Mouse (Mus musculus) liver, embryonic 14.5 days (tissue): ENCODE data around the gene Wwp2. TPM values are rescaled to one million over a fixed set of nuclear protein-coding genes. Genes with fewer than 3 reads are reported as not detected.
A peak's percentile ranks its signal among the peaks of the same experiment; 100 is the strongest.

ENCODE experiments used
- ATAC-seq: fragments of 200-750 bp; cut with Nextera tagmentation; 2 replicates; pipeline ENCODE4 v1.8.0; 2017; ENCODE audit warnings: moderate number of reproducible peaks, mild to moderate bottlenecking, moderate library complexity; ENCODE audit not compliant: insufficient read depth
- DNase-seq, 3 experiments: peaks; one replicate each; pipeline ENCODE4 v3.0.0-alpha.2; 2012 to 2013; ENCODE audit warnings: low read depth in 3 of 3, low spot score in 3 of 3
- H3K27ac ChIP-seq: fragments of 300-500 bp; sonication (generic); 2 replicates; pipeline ENCODE4 v1.5.1; 2014; ENCODE audit warnings: moderate library complexity, mild to moderate bottlenecking, control low read depth, inconsistent platforms
- H3K27me3 ChIP-seq: fragments of 300-500 bp; sonication (generic); 2 replicates; pipeline ENCODE4 v1.6.1; 2014; ENCODE audit warnings: mild to moderate bottlenecking, low read length, moderate library complexity; ENCODE audit not compliant: control insufficient read depth, insufficient read depth
- H3K36me3 ChIP-seq: fragments of 300-500 bp; sonication (generic); replicated peaks from 2 replicates; pipeline ENCODE4 v1.6.1; 2014; ENCODE audit warnings: low read depth; ENCODE audit not compliant: control insufficient read depth, insufficient read depth
- H3K4me1 ChIP-seq, 2 experiments: fragments of 200-500 bp in 1 of 2; fragments of 300-500 bp in 1 of 2; sonication (generic) in 1 of 2; replicated peaks; 2 replicates each; pipeline ENCODE4 v1.6.1; 2012 to 2014; ENCODE audit warnings: antibody characterized with exemption in 1 of 2, inconsistent platforms in 1 of 2, low read length in 1 of 2; ENCODE audit not compliant: control insufficient read depth in 2 of 2, insufficient read depth in 2 of 2
- H3K4me2 ChIP-seq: fragments of 300-500 bp; sonication (generic); 2 replicates; pipeline ENCODE4 v1.6.1; 2014; ENCODE audit warnings: low read depth, mild to moderate bottlenecking, control low read depth, moderate library complexity
- H3K4me3 ChIP-seq, 2 experiments: fragments of 200-500 bp in 1 of 2; fragments of 300-500 bp in 1 of 2; sonication (generic) in 1 of 2; 2 replicates each; pipeline ENCODE4 v1.5.1; 2012 to 2014; ENCODE audit warnings: low read depth in 2 of 2, low read length in 2 of 2, mild to moderate bottlenecking in 2 of 2, control low read depth in 1 of 2, inconsistent platforms in 1 of 2, moderate library complexity in 1 of 2; ENCODE audit not compliant: insufficient read depth in 1 of 2
- H3K9ac ChIP-seq: fragments of 300-500 bp; sonication (generic); replicated peaks from 2 replicates; pipeline ENCODE4 v1.6.1; 2014; ENCODE audit warnings: mild to moderate bottlenecking, control low read depth, moderate library complexity
- H3K9me3 ChIP-seq: fragments of 300-500 bp; sonication (generic); 2 replicates; pipeline ENCODE4 v1.6.1; 2016; ENCODE audit warnings: low read length, mixed read lengths; ENCODE audit not compliant: control insufficient read depth
- CTCF ChIP-seq: IDR thresholded peaks from 2 replicates; pipeline ENCODE4 v1.5.1; 2016; ENCODE audit warnings: antibody characterized with exemption, low read depth, control low read depth
- EP300 ChIP-seq: IDR thresholded peaks from 2 replicates; pipeline ENCODE4 v1.6.1; 2016; ENCODE audit warnings: antibody characterized with exemption, low read depth
- WGBS: fragments of 180-500 bp; shearing (Covaris S2); extraction: QIAGEN DNeasy Blood & Tissue Kit; methylation state at CpG from one replicate; pipeline ENCODE4 v1.1.7; 2014; ENCODE audit not compliant: insufficient replicate concordance; 5-methylcytosine and 5-hydroxymethylcytosine counted together
- polyA plus RNA-seq, 2 experiments: library from polyadenylated mRNA; depleted of rRNA in 1 of 2; stranded (reverse) in 1 of 2; unstranded in 1 of 2; fragments of >200 nt; fragmentation: Nextera tagmentation in 1 of 2; extraction: Ambion mirVana in 1 of 2; gene quantifications; 2 replicates each; pipeline versions ENCODE4 v1.2.1 to v1.2.3; 2012 to 2014

Wwp2 gene
- polyA plus RNA-seq, 2 experiments, result 14.7 to 28.0 TPM

DNA sequence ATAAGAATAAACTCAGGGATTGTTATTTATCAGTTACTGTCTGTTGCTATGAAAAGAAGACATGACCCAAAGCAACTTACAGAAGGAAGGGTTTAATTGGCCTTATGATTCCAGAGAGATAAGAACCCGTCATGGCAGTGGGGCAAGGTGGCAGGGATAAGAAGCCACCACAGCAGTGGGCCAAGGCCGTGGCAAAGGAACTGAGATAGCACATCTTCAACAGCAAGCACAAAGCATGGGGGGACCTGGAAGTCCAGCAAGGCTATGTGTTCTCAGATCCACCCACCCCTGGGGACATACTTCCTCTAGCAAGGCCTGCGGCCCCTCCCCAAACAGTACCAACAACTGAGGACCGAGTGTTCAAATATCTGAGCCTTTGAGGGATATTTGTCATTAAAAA lies 141.5 kb downstream of the Wwp2 start:
- DNase-seq, result peak; percentile 65 to 69 (median 68)
- H3K4me2 ChIP-seq, result no peak overlapping the region
- 14% methylated on average over 4 of the region's 4 CpGs for WGBS

DNA sequence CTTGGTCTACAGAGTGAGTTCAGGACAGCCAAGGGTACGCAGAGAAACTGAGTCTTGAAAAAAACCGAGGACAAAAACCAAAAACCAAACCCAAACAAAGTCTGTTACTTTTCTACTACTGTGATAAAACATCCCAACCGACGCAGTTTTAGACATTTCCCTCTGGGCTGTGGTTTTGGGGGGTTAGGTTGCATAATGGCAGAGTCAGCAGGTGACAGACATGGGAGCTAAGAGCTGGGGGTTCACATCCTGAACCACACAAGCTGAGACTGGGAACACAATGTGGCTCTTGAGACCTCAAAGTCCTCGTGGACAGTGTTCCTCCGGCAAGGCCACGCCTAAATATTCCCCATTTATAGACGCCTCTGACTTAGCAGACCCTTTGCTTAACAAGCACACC lies 142.0 kb downstream of the Wwp2 start:
- no peak for DNase-seq
- peaks cover 40% of the 10 kb centered on the region for H3K36me3 ChIP-seq
- no peaks in the 10 kb centered on the region for H3K9me3 ChIP-seq
- peaks cover 7 to 18% of the 10 kb centered on the region in 2 experiments; a peak in 3 of 4 replicates for H3K4me1 ChIP-seq
- no peak overlapping the region for H3K4me2 ChIP-seq
- no peak for ATAC-seq
- peak overlapping the region; percentile 50 for H3K27ac ChIP-seq
- no peak for TF ChIP-seq EP300
- TF ChIP-seq CTCF, result no peak
- no peak overlapping the region for H3K9ac ChIP-seq
- H3K4me3 ChIP-seq, result no peak overlapping the region
- H3K27me3 ChIP-seq, result no peaks in the 10 kb centered on the region
- WGBS, result 29% methylated on average over 8 of the region's 8 CpGs

More for the DNA sequence above, 141.5 kb downstream of the Wwp2 start:
- Histone ChIP-seq H3K27me3 (no peaks in the 10 kb centered on the region), H3K4me1 (peaks cover 7 to 18% of the 10 kb centered on the region in 2 experiments; a peak in 3 of 4 replicates), H3K9ac (no peak overlapping the region), H3K27ac (peak overlapping the region; percentile 50), H3K9me3 (no peaks in the 10 kb centered on the region), H3K36me3 (peaks cover 35% of the 10 kb centered on the region), H3K4me3 (no peak overlapping the region)
- ATAC-seq, result peak; percentile 83
- TF ChIP-seq EP300 (peak; percentile 90), CTCF (no peak)

DNA sequence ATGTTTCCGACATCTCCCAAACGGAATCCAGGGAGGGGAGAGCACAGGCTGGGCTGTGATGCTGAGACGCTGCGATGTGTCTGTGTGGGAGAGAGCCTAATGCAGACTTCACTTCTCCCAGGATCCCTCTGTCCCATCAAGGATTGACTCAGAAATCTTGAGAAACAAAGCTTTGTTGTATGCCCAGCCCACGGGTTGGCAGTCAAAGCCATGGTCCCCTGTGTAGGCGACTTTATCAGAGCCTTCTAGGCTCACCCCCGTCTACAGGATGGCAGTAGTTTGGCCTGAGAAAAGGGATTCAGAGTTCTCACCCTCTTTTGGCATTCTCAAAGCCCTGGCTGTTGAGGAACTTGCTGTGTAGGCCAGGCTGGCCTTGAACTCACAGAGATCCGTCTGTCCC lies 142.4 kb downstream of the Wwp2 start:
- H3K36me3 ChIP-seq, result peaks cover 44% of the 10 kb centered on the region
- 65% methylated on average over 8 of the region's 8 CpGs for WGBS
- no peak for TF ChIP-seq CTCF
- peaks cover 7 to 18% of the 10 kb centered on the region in 2 experiments; a peak in 3 of 4 replicates for H3K4me1 ChIP-seq
- no peak for ATAC-seq
- no peaks in the 10 kb centered on the region for H3K9me3 ChIP-seq
- no peak overlapping the region for H3K4me2 ChIP-seq
- H3K4me3 ChIP-seq, result no peak overlapping the region
- no peak overlapping the region for H3K9ac ChIP-seq
- DNase-seq, result no peak
- no peaks in the 10 kb centered on the region for H3K27me3 ChIP-seq
- H3K27ac ChIP-seq, result no peak overlapping the region

GRCm38 (mm10) chr8:107580879-107581278 lies 144.7 kb downstream of the Wwp2 start:
- 88% methylated on average over 13 of the region's 13 CpGs for WGBS
- Histone ChIP-seq H3K27me3 (no peaks in the 10 kb centered on the region), H3K27ac (no peak overlapping the region), H3K36me3 (peaks cover 65% of the 10 kb centered on the region), H3K9ac (no peak overlapping the region), H3K4me1 (peaks cover 7 to 18% of the 10 kb centered on the region in 2 experiments; a peak in 3 of 4 replicates), H3K9me3 (no peaks in the 10 kb centered on the region), H3K4me3 (no peak overlapping the region), H3K4me2 (no peak overlapping the region)
- ATAC-seq, result no peak
- TF ChIP-seq EP300 (no peak), CTCF (no peak)
- DNase-seq, result no peak

GRCm38 (mm10) chr8:107581536-107581935 lies 145.4 kb downstream of the Wwp2 start:
- Histone ChIP-seq H3K4me3 (no peak overlapping the region), H3K9me3 (no peaks in the 10 kb centered on the region), H3K4me2 (no peak overlapping the region), H3K27me3 (no peaks in the 10 kb centered on the region), H3K36me3 (peaks cover 71% of the 10 kb centered on the region), H3K27ac (no peak overlapping the region), H3K9ac (no peak overlapping the region), H3K4me1 (peaks cover 9 to 16% of the 10 kb centered on the region in 2 experiments)
- TF ChIP-seq EP300 (no peak), CTCF (no peak)
- 93% methylated on average over 4 of the region's 4 CpGs for WGBS
- ATAC-seq (no peak), DNase-seq (no peak)
